Mouse (Mus musculus) cerebellum, adult 2 months (tissue): ENCODE results near the gene Arhgap15.

ENCODE experiments used
- CTCF ChIP-seq: fragments of 200-500 bp; IDR thresholded peaks from 2 replicates; pipeline ENCODE4 v1.5.1; 2011; ENCODE audit warnings: low read depth, mild to moderate bottlenecking, control low read depth, low read length, moderate library complexity, borderline replicate concordance; ENCODE audit not compliant: insufficient read depth
- POLR2A ChIP-seq: fragments of 200-500 bp; IDR thresholded peaks from 2 replicates; pipeline ENCODE4 v1.6.1; 2011; ENCODE audit warnings: low read length, control low read depth, borderline replicate concordance; ENCODE audit not compliant: insufficient read depth

DNA sequence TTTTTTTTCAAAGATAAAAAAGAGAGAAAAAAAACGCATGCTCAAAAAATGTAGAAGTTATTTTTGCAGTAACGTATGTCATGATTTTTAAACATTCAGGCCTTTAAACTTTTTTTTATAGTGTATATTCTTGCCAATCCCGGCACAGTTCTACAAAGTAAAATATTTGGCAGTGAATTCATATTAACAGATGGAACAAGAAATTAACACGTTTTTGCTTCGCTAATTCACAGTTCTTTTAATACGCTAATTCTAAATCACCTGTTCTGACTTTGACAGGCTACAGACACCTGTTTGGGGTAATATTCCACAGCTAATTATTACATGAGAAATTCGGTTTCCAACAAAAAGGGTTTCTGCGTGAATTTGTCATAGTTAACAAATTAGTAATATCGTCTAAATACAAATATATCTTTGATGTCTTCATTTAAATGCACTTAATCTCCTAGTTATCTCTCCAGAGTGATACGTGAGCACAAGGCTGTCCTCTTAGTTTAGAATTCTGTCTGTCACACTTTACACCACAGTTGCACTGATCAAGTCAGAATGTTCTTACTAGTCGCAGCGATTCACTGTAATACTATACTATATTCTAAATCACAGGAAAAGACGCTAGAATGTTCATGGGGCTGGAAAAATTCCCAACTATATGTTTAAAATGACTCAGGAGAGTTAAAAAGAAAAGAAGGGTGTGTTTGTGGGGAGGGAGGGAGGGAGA is 201.3 kb downstream of the Arhgap15 start:
- TF ChIP-seq CTCF (no peak), POLR2A (no peak)
